Mouse (Mus musculus): ENCODE measurements around the gene Stab2. TPM values are rescaled to one million over a fixed set of nuclear protein-coding genes. Genes with fewer than 3 reads are reported as not detected.

Stab2 gene
- polyA plus RNA-seq, 1 experiment from 2014 or later, result 0.18 TPM

DNA sequence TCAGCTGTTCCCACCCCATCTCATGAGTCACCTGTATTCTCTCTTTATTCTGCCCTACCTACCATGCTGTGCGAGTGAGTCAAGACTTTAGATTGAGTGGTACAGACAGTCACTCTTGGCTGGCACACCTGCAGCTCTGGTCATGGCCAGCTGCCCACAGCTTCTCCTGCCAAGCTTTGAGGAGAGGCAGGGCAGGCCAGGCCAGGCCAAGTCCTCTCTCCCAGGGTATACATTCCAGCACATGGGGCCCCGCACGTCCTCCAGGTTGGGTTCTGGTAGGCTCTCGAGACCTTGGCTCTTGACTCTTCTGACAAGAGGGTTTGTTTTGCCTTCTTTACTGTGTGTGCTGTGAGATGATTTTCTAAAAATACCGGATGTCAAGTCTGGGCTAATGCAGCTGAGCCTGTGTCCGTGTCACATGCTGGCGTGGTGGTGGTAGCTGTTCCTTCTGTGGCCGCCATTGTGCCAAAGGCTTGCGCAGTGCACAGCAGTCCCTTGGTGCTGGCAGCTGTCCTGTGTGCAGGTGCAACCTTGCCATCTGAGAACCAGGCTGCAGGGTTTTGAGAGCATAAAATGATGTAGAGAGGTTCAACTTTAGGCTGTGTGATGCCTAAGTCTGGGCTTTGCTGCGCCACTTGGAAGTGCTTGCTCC lies 181.8 kb downstream of the Stab2 start:
- H3K27me3 ChIP-seq, result peaks cover 4% of the 10 kb centered on the region; the same call in 1 of the 2 replicates
- H3K9ac ChIP-seq (replicated peaks), result no peak overlapping the region
- no peak overlapping the region for H3K4me3 ChIP-seq (replicated peaks)
- H3K4me1 ChIP-seq (replicated peaks), result peaks cover 15% of the 10 kb centered on the region
- WGBS, result 92% methylated on average over 10 of the region's 10 CpGs
- H3K36me3 ChIP-seq, result peaks cover 7% of the 10 kb centered on the region; the same call in 1 of the 2 replicates
- H3K4me2 ChIP-seq, result no peak overlapping the region
- no peaks in the 10 kb centered on the region; the same call in 1 of the 2 replicates for H3K9me3 ChIP-seq
- no peak overlapping the region for H3K27ac ChIP-seq
- ATAC-seq (ENCODE audit: insufficient number of reproducible peaks, insufficient read depth, low FRiP score, low TSS enrichment, low read depth), result no peak

DNA sequence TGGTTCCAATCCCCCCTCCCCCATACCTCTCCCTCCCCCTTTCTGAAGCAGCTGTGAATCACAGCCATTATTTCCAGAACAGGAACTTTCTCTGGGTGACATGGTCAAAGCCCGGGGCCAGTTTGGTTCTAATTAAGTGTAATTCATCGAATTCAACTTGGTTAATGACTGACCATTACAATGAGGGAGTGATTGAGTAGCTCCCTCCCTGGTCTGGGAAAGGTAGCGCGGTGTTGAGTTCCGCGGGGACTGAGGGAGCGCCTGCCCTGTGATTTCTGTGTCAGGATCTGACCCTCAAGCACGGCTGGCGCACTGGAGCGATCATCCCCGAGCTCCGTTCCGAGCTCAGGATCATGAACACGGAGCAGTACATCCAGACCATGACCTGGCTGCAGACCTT lies 183.0 kb downstream of the Stab2 start:
- H3K9ac ChIP-seq (replicated peaks), result no peak overlapping the region
- H3K36me3 ChIP-seq, result peaks cover 7% of the 10 kb centered on the region; the same call in 1 of the 2 replicates
- 47% methylated on average over 14 of the region's 14 CpGs for WGBS
- H3K9me3 ChIP-seq, result no peaks in the 10 kb centered on the region; the same call in 1 of the 2 replicates
- peaks cover 18% of the 10 kb centered on the region for H3K4me1 ChIP-seq (replicated peaks)
- H3K27ac ChIP-seq, result no peak overlapping the region
- no peak overlapping the region for H3K4me3 ChIP-seq (replicated peaks)
- H3K27me3 ChIP-seq, result peaks cover 4% of the 10 kb centered on the region; the same call in 1 of the 2 replicates
- no peak overlapping the region for H3K4me2 ChIP-seq
- ATAC-seq (ENCODE audit: insufficient number of reproducible peaks, insufficient read depth, low FRiP score, low TSS enrichment, low read depth), result no peak

DNA sequence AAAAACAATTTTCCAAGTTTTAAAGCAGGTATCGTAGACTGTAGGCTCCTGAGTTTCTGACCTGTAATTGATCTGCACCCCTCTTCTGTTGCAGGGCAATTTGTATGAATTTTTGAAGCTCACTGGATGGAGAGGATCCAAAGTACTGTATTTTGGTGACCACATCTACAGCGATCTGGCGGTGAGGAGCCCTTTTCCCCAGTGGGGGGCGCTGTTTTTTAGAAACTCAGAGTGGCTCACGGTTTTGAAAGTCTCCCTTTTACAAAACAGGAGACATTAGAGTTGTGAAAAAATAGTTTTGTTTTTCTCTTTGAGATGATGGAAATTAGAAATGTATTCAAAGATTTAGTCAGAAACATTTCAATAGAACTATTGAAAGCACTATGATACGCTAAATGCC lies 183.7 kb downstream of the Stab2 start:
- H3K4me2 ChIP-seq, result no peak overlapping the region
- peaks cover 3% of the 10 kb centered on the region; the same call in 1 of the 2 replicates for H3K36me3 ChIP-seq
- 84% methylated on average over 6 of the region's 6 CpGs for whole genome bisulfite sequencing
- no peak overlapping the region for H3K9ac ChIP-seq (replicated peaks)
- ATAC-seq (ENCODE audit: insufficient number of reproducible peaks, insufficient read depth, low FRiP score, low TSS enrichment, low read depth), result no peak
- peaks cover 4% of the 10 kb centered on the region; the same call in 1 of the 2 replicates for H3K27me3 ChIP-seq
- H3K4me3 ChIP-seq (replicated peaks), result no peak overlapping the region
- H3K9me3 ChIP-seq, result no peaks in the 10 kb centered on the region
- peaks cover 26% of the 10 kb centered on the region for H3K4me1 ChIP-seq (replicated peaks)
- no peak overlapping the region for H3K27ac ChIP-seq

DNA sequence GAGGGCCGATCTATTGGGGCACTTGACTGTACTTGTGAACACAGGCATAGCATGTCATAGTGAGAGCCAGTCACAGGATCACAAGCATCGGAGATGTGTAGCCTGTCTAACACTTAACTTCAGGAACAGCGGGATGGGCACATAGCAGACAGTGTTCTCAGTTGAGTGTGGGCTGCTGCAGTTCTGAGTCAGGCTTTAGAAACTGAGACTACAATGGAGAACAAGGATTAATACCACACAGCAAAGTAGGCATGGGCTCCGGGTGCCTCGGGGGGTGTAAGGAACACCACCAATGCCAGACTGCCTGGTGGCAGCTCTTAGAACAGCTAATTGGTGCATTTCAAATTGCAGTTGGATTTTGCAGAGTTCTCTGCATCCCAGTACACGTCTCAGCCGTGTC lies 186.8 kb downstream of the Stab2 start:
- 91% methylated on average over 7 of the region's 7 CpGs for WGBS
- no peak overlapping the region for H3K27ac ChIP-seq
- H3K4me3 ChIP-seq (replicated peaks), result no peak overlapping the region
- no peaks in the 10 kb centered on the region for H3K36me3 ChIP-seq
- ATAC-seq (ENCODE audit: insufficient number of reproducible peaks, insufficient read depth, low FRiP score, low TSS enrichment, low read depth), result no peak
- H3K27me3 ChIP-seq, result peaks cover 2% of the 10 kb centered on the region; the same call in 1 of the 2 replicates
- H3K4me2 ChIP-seq, result no peak overlapping the region
- H3K4me1 ChIP-seq (replicated peaks), result peaks cover 25% of the 10 kb centered on the region
- H3K9me3 ChIP-seq, result no peaks in the 10 kb centered on the region
- H3K9ac ChIP-seq (replicated peaks), result no peak overlapping the region

DNA sequence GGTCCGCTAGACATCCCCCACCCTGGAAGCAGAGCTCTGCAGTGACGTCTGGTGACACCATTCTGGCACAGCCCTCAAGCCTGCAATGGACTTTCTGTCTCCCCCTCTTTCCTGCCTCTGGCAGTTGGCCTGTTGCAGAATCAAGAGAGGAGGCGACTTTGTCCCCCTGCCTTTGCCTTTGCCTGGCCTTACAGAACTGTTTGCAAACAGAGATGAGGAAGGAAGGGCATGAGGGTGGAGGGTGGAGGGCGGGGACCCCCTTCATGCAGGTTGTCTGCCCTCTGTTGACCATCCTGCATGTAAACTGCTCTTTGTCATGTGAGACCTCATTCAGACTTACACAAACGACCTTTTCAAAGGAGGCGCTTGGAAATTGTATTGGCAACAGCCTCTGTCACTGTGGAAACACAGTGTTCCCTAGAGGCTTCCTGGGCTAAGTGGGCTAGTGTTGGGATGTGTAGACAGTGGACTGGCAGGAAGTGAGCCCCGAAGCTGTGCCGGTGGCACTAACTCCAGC lies 188.1 kb downstream of the Stab2 start:
- Histone ChIP-seq H3K27me3 (0 out of 2 replicates have a peak, but pooled peaks cover 4% of the 10 kb centered on the region), H3K27ac (peak overlapping the region; percentile 23; the same call in 1 of the 2 replicates), H3K36me3 (no peaks in the 10 kb centered on the region), H3K4me3 (replicated peaks) (no peak overlapping the region), H3K4me1 (replicated peaks) (peaks cover 24% of the 10 kb centered on the region), H3K9ac (replicated peaks) (no peak overlapping the region), H3K4me2 (no peak overlapping the region), H3K9me3 (no peaks in the 10 kb centered on the region)
- 42% methylated on average over 8 of the region's 8 CpGs for WGBS
- ATAC-seq (ENCODE audit: insufficient number of reproducible peaks, insufficient read depth, low FRiP score, low TSS enrichment, low read depth), result no peak

DNA sequence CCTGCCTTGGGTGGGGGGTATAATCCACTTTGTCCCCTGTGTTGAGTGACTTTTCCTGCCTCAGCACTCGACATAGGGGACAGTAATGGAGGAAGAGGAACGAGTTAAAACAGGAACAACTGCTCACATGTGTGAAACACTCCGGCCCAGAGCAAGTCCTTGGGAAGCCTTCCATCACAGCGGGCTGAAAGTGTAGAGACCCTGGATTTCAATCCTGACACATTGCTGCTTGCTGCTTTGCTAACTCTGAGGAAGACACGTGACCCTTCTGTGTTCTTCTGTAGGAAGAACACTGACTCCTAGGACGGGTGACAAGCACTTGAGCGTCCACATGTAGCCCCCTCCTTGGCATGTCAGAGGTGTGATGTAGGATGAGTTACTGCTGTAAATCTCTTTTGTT lies 192.7 kb downstream of the Stab2 start:
- H3K27me3 ChIP-seq, result 0 out of 2 replicates have a peak, but pooled peaks cover 4% of the 10 kb centered on the region
- ATAC-seq (ENCODE audit: insufficient number of reproducible peaks, insufficient read depth, low FRiP score, low TSS enrichment, low read depth), result no peak
- no peak overlapping the region for H3K9ac ChIP-seq (replicated peaks)
- H3K4me1 ChIP-seq (replicated peaks), result peaks cover 30% of the 10 kb centered on the region
- no peak overlapping the region for H3K4me3 ChIP-seq (replicated peaks)
- H3K27ac ChIP-seq, result no peak overlapping the region
- 79% methylated on average over 7 of the region's 7 CpGs for WGBS
- H3K36me3 ChIP-seq, result no peaks in the 10 kb centered on the region
- H3K9me3 ChIP-seq, result no peaks in the 10 kb centered on the region
- H3K4me2 ChIP-seq, result no peak overlapping the region

DNA sequence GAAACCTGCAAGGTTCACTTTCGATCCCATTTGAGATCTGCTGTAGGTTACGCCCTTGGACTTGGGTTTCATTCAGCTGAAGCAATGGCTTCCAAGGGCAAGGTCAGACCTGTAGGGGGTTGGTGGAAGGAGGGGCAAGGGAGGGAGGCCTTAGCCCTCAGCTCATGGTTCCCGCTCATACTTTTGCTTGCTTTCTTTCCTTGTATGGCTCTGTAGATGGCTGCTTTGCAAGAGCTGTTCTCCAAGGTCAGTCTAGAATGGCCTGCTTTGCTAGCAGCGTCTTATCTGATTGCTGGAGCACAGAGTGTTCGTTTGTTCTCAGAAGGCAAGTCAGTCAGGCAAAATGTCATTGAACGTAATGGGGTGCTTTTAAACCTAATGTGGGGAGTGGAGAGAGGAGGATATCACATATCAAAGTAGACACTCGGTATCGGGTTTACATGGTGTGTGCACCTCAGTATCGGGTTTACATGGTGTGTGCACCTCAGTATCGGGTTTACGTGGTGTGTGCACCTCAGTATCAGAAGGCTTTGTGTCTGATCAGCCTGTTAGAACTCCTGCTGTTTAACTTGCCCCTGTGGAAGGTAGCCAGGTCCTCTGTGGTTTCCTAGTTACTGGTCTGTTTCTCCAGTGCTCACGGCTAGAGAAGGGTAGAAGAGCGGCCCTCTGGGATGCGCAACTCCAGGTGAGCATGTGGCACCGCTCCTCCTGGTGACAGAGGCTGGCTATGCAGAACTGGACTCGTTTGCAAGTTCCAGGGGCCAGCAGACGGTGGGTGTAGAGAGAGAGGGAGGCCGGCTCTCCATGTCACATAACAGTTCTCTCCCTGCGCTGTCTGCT lies 193.3 kb downstream of the Stab2 start:
- 0 out of 2 replicates have a peak, but pooled peaks cover 4% of the 10 kb centered on the region for H3K27me3 ChIP-seq
- no peak overlapping the region for H3K27ac ChIP-seq
- H3K4me3 ChIP-seq (replicated peaks), result no peak overlapping the region
- no peaks in the 10 kb centered on the region for H3K9me3 ChIP-seq
- H3K4me2 ChIP-seq, result no peak overlapping the region
- no peak overlapping the region for H3K9ac ChIP-seq (replicated peaks)
- H3K4me1 ChIP-seq (replicated peaks), result peaks cover 24% of the 10 kb centered on the region
- ATAC-seq (ENCODE audit: insufficient number of reproducible peaks, insufficient read depth, low FRiP score, low TSS enrichment, low read depth), result no peak
- no peaks in the 10 kb centered on the region for H3K36me3 ChIP-seq
- WGBS, result 61% methylated on average over 19 of the region's 19 CpGs

DNA sequence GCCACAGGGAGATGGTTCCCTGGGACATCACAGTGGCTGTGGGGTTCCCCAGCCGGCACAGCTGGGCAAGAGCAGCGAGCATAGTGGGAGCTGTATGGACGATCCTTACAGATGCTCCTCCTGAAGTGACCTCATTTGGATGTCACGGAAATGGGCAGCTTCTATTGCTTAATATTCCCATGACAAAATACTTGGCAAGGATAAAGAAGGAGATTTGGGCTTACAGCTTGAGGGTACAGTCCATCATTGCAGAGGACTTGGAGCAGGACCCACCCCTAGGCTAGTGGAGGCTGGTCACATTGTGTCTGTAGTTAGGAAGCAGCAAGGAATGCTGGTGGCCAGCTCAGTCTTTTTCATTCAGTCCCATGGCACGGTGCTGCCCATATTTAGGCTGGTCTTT lies 197.2 kb downstream of the Stab2 start:
- Histone ChIP-seq H3K36me3 (no peaks in the 10 kb centered on the region), H3K27me3 (0 out of 2 replicates have a peak, but pooled peaks cover 4% of the 10 kb centered on the region), H3K4me1 (replicated peaks) (peaks cover 20% of the 10 kb centered on the region), H3K9ac (replicated peaks) (no peak overlapping the region), H3K9me3 (no peaks in the 10 kb centered on the region), H3K4me2 (no peak overlapping the region), H3K4me3 (replicated peaks) (no peak overlapping the region), H3K27ac (no peak overlapping the region)
- 88% methylated on average over 5 of the region's 5 CpGs for WGBS
- no peak for ATAC-seq (ENCODE audit: insufficient number of reproducible peaks, insufficient read depth, low FRiP score, low TSS enrichment, low read depth)

DNA sequence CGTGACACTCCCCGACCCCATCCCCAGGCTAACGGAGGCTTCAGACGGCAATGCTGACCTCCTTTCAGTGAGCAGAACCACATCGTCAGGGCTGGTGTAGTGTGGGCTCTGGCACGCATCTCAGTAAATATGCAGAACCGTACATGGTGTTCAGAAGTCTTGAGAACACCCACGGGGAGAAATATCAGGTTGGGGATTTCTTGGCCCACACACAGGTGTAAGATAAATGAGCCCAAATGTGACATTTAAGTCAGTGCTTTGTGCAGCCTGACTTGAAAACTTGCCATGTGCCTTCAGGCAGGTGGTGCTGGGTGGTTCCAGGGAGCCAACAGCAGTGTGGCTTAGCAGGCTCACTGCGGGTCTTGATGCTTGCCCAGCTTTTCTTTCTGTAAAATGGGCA lies 197.8 kb downstream of the Stab2 start:
- Histone ChIP-seq H3K4me3 (replicated peaks) (no peak overlapping the region), H3K27me3 (0 out of 2 replicates have a peak, but pooled peaks cover 3% of the 10 kb centered on the region), H3K4me1 (replicated peaks) (peaks cover 19% of the 10 kb centered on the region), H3K4me2 (no peak overlapping the region), H3K9ac (replicated peaks) (no peak overlapping the region), H3K36me3 (no peaks in the 10 kb centered on the region), H3K27ac (no peak overlapping the region), H3K9me3 (no peaks in the 10 kb centered on the region)
- 82% methylated on average over 9 of the region's 9 CpGs for WGBS
- ATAC-seq (ENCODE audit: insufficient number of reproducible peaks, insufficient read depth, low FRiP score, low TSS enrichment, low read depth), result no peak

DNA sequence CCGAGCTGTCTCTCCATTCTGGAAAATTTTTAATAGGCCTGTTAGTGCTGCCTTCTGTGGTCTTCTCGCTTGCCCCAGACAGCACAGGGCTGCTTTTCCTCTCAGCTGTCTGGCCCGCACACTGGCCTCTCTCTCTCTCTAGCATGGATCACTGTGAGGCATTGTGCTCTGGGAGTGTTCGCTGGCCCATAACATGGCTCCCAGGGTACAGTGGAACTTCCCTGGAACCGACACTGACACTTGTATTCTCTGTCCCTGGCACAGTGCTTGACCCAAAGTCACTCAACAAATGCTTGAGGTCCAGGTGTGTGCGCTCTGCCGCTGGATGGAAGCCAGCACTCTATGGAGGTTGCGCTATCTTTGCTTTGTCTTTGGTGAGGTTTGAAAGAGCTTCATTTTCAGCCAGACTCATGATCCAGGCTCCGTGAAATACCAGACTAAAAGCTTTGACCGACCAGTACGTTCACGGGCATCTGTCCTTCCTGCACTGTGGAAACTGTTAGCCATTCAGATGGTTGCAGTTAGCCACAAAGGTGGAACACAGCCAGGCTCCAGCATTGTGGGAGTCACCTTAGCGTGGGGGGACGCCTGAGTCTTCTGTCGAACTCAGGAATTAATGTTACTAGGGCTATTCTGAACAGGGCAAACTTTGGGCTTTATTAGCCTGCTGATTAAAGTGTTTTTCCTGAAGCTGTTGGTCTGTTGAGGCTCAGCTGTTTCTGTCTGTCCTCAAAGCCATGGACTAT lies 199.6 kb downstream of the Stab2 start:
- no peaks in the 10 kb centered on the region for H3K36me3 ChIP-seq
- no peak overlapping the region for H3K4me3 ChIP-seq (replicated peaks)
- H3K27ac ChIP-seq, result peak overlapping the region; percentile 57; the same call in 1 of the 2 replicates
- no peak for ATAC-seq (ENCODE audit: insufficient number of reproducible peaks, insufficient read depth, low FRiP score, low TSS enrichment, low read depth)
- H3K9ac ChIP-seq (replicated peaks), result no peak overlapping the region
- peaks cover 6% of the 10 kb centered on the region; the same call in 1 of the 2 replicates for H3K4me1 ChIP-seq (replicated peaks)
- no peaks in the 10 kb centered on the region for H3K27me3 ChIP-seq
- 85% methylated on average over 15 of the region's 15 CpGs for WGBS
- H3K4me2 ChIP-seq, result no peak overlapping the region
- no peaks in the 10 kb centered on the region for H3K9me3 ChIP-seq
